Mouse (Mus musculus): ENCODE measurements around the gene Zfyve21. TPM values are rescaled to one million over a fixed set of nuclear protein-coding genes. Genes with fewer than 3 reads are reported as not detected.

Gene Zfyve21
- polyA plus RNA-seq, 1 experiment: 77.7 TPM

- Histone ChIP-seq H3ac (ENCODE audit: control insufficient read depth, insufficient read length) (no peak overlapping the region), H3K4me2 (ENCODE audit: low read depth) (peak overlapping the region; percentile 72), H3K4me3 (no peak overlapping the region), H3K27me3 (ENCODE audit: control insufficient read depth, insufficient read depth, insufficient read length) (no peaks in the 10 kb centered on the region), H3K36me3 (ENCODE audit: control insufficient read depth, insufficient read depth) (no peaks in the 10 kb centered on the region), H3K79me2 (ENCODE audit: control insufficient read depth, insufficient read depth) (no peaks in the 10 kb centered on the region)
- no peak for TF ChIP-seq REST (IDR thresholded peaks at IDR 0.05; ENCODE audit: insufficient read depth, insufficient read length)
- TF ChIP-seq MAX (IDR thresholded peaks at IDR 0.05; ENCODE audit: low read depth): no peak
- TF ChIP-seq POLR2AphosphoS2 (IDR thresholded peaks at IDR 0.05; ENCODE audit: insufficient read length, low read depth): no peak
- peak; percentile 97 for TF ChIP-seq CEBPB (IDR thresholded peaks at IDR 0.05; ENCODE audit: insufficient read depth, poor library complexity, severe bottlenecking)
- peak; percentile 91 for TF ChIP-seq TCF3 (IDR thresholded peaks at IDR 0.05; ENCODE audit: insufficient read length, low read depth)
- peak; percentile 73 to 96 (median 92) for TF ChIP-seq MYOD1 (IDR thresholded peaks at IDR 0.05; ENCODE audit: control insufficient read depth in 1 of 3, insufficient read length in 2 of 3, low read depth in 2 of 3)
- peak; percentile 27 for TF ChIP-seq POLR2A (IDR thresholded peaks at IDR 0.05; ENCODE audit: insufficient read length, low read depth)
- TF ChIP-seq TCF12 (IDR thresholded peaks at IDR 0.05; ENCODE audit: insufficient read depth, poor library complexity, severe bottlenecking): peak; percentile 96
- TF ChIP-seq E2F4 (IDR thresholded peaks at IDR 0.05; ENCODE audit: insufficient read depth): no peak
- TF ChIP-seq MYOG (IDR thresholded peaks at IDR 0.05; ENCODE audit: control insufficient read depth in 1 of 3, insufficient read depth in 1 of 3, insufficient read length in 2 of 3, low read depth in 2 of 3): peak; percentile 83 to 96 (median 88)
- TF ChIP-seq USF1 (IDR thresholded peaks at IDR 0.05; ENCODE audit: low read depth): no peak
- peak; percentile 31 for TF ChIP-seq SRF (IDR thresholded peaks at IDR 0.05; ENCODE audit: control insufficient read depth, insufficient read length, low read depth)
Observed at GRCm38 (mm10) chr12:111853011-111853436, 39.1 kb downstream of the Zfyve21 start.

- TF ChIP-seq POLR2AphosphoS2 (IDR thresholded peaks at IDR 0.05; ENCODE audit: insufficient read length, low read depth) (peak; percentile 9), MYOG (IDR thresholded peaks at IDR 0.05; ENCODE audit: control insufficient read depth in 1 of 3, insufficient read depth in 1 of 3, insufficient read length in 2 of 3, low read depth in 2 of 3) (no peak), MYOD1 (IDR thresholded peaks at IDR 0.05; ENCODE audit: control insufficient read depth in 1 of 3, insufficient read length in 2 of 3, low read depth in 2 of 3) (peak in 1 of 3 experiments; percentile 17)
- Histone ChIP-seq H3K27me3 (ENCODE audit: control insufficient read depth, insufficient read depth, insufficient read length) (no peaks in the 10 kb centered on the region), H3K36me3 (ENCODE audit: control insufficient read depth, insufficient read depth) (no peaks in the 10 kb centered on the region), H3K4me2 (ENCODE audit: low read depth) (peak overlapping the region; percentile 72), H3K4me3 (no peak overlapping the region), H3ac (ENCODE audit: control insufficient read depth, insufficient read length) (no peak overlapping the region), H3K79me2 (ENCODE audit: control insufficient read depth, insufficient read depth) (no peaks in the 10 kb centered on the region)
Observed at GRCm38 (mm10) chr12:111853546-111853945, 39.6 kb downstream of the Zfyve21 start.

- Histone ChIP-seq H3ac (ENCODE audit: control insufficient read depth, insufficient read length) (no peak overlapping the region), H3K4me3 (no peak overlapping the region)
Observed at GRCm38 (mm10) chr12:111855448-111855847, 41.5 kb downstream of the Zfyve21 start.

GRCm38 (mm10) chr12:111864206-111864824 lies 50.3 kb downstream of the Zfyve21 start:
- TF ChIP-seq E2F4 (IDR thresholded peaks at IDR 0.05; ENCODE audit: insufficient read depth): no peak
- no peak for TF ChIP-seq USF1 (IDR thresholded peaks at IDR 0.05; ENCODE audit: low read depth)
- peak; percentile 32 for TF ChIP-seq TCF12 (IDR thresholded peaks at IDR 0.05; ENCODE audit: insufficient read depth, poor library complexity, severe bottlenecking)
- TF ChIP-seq MYOD1 (IDR thresholded peaks at IDR 0.05; ENCODE audit: control insufficient read depth in 1 of 3, insufficient read length in 2 of 3, low read depth in 2 of 3): peak; percentile 31 to 54 (median 37)
- Histone ChIP-seq H3K79me2 (ENCODE audit: control insufficient read depth, insufficient read depth) (no peaks in the 10 kb centered on the region), H3K27me3 (ENCODE audit: control insufficient read depth, insufficient read depth, insufficient read length) (no peaks in the 10 kb centered on the region), H3K4me3 (no peak overlapping the region), H3K4me2 (ENCODE audit: low read depth) (peak overlapping the region; percentile 42), H3K36me3 (ENCODE audit: control insufficient read depth, insufficient read depth) (peaks cover 5% of the 10 kb centered on the region), H3ac (ENCODE audit: control insufficient read depth, insufficient read length) (no peak overlapping the region)

More at GRCm38 (mm10) chr12:111855448-111855847, 41.5 kb downstream of the Zfyve21 start:
- Histone ChIP-seq H3K4me2 (ENCODE audit: low read depth) (no peak overlapping the region), H3K36me3 (ENCODE audit: control insufficient read depth, insufficient read depth) (no peaks in the 10 kb centered on the region), H3K27me3 (ENCODE audit: control insufficient read depth, insufficient read depth, insufficient read length) (no peaks in the 10 kb centered on the region), H3K79me2 (ENCODE audit: control insufficient read depth, insufficient read depth) (no peaks in the 10 kb centered on the region)
- TF ChIP-seq USF1 (IDR thresholded peaks at IDR 0.05; ENCODE audit: low read depth) (no peak), MYOD1 (IDR thresholded peaks at IDR 0.05; ENCODE audit: control insufficient read depth in 1 of 3, insufficient read length in 2 of 3, low read depth in 2 of 3) (no peak), SRF (IDR thresholded peaks at IDR 0.05; ENCODE audit: control insufficient read depth, insufficient read length, low read depth) (no peak), POLR2A (IDR thresholded peaks at IDR 0.05; ENCODE audit: insufficient read length, low read depth) (no peak), E2F4 (IDR thresholded peaks at IDR 0.05; ENCODE audit: insufficient read depth) (no peak), POLR2AphosphoS2 (IDR thresholded peaks at IDR 0.05; ENCODE audit: insufficient read length, low read depth) (no peak), TCF12 (IDR thresholded peaks at IDR 0.05; ENCODE audit: insufficient read depth, poor library complexity, severe bottlenecking) (no peak), TCF3 (IDR thresholded peaks at IDR 0.05; ENCODE audit: insufficient read length, low read depth) (no peak), REST (IDR thresholded peaks at IDR 0.05; ENCODE audit: insufficient read depth, insufficient read length) (no peak), MYOG (IDR thresholded peaks at IDR 0.05; ENCODE audit: control insufficient read depth in 1 of 3, insufficient read depth in 1 of 3, insufficient read length in 2 of 3, low read depth in 2 of 3) (no peak), CEBPB (IDR thresholded peaks at IDR 0.05; ENCODE audit: insufficient read depth, poor library complexity, severe bottlenecking) (no peak), MAX (IDR thresholded peaks at IDR 0.05; ENCODE audit: low read depth) (no peak)

GRCm38 (mm10) chr12:111869806-111870205 lies 55.8 kb downstream of the Zfyve21 start:
- Histone ChIP-seq H3K4me2 (ENCODE audit: low read depth) (no peak overlapping the region), H3ac (ENCODE audit: control insufficient read depth, insufficient read length) (no peak overlapping the region), H3K79me2 (ENCODE audit: control insufficient read depth, insufficient read depth) (no peaks in the 10 kb centered on the region), H3K27me3 (ENCODE audit: control insufficient read depth, insufficient read depth, insufficient read length) (no peaks in the 10 kb centered on the region), H3K36me3 (ENCODE audit: control insufficient read depth, insufficient read depth) (peaks cover 5% of the 10 kb centered on the region), H3K4me3 (no peak overlapping the region)
- no peak for TF ChIP-seq POLR2A (IDR thresholded peaks at IDR 0.05; ENCODE audit: insufficient read length, low read depth)
- TF ChIP-seq MYOD1 (IDR thresholded peaks at IDR 0.05; ENCODE audit: control insufficient read depth in 1 of 3, insufficient read length in 2 of 3, low read depth in 2 of 3): no peak
- TF ChIP-seq TCF3 (IDR thresholded peaks at IDR 0.05; ENCODE audit: insufficient read length, low read depth): no peak
- TF ChIP-seq CEBPB (IDR thresholded peaks at IDR 0.05; ENCODE audit: insufficient read depth, poor library complexity, severe bottlenecking): no peak
- no peak for TF ChIP-seq MYOG (IDR thresholded peaks at IDR 0.05; ENCODE audit: control insufficient read depth in 1 of 3, insufficient read depth in 1 of 3, insufficient read length in 2 of 3, low read depth in 2 of 3)
- no peak for TF ChIP-seq USF1 (IDR thresholded peaks at IDR 0.05; ENCODE audit: low read depth)
